Mouse (Mus musculus): ENCODE data around the gene Myb.

Myb gene

DNA sequence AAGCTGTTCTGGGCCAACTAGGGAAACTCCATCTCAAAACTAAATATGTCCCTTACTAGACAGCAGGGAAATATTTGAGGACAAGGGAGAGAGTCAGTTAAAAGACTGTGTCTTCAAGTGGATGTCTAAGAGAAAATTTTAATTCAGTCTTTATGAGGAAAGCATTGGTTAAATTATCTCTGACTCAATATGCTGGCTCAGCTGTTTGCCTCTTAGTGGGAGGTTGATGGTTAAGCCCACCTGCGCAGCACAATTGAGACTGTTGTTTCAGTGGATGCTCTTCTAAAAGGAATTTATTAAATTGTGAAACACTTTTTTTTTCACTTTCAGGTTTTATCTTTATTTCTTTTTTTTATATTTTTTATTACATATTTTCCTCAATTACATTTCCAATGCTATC, 84.6 kb downstream of the Myb start:
- DNase-seq = no peak

All from cerebellum, postnatal 14 days (tissue).